Mouse (Mus musculus) hindlimb bud, embryonic 11.5 days (tissue): ENCODE measurements at regions not wholly inside any gene's neighbourhood (a gene's known extent, or its start where the extent isn't known, plus 50 kb on each side); places are given as distances from the start of the nearest gene placed in this dataset.

Experiments used
- DNase-seq: peaks from one replicate; pipeline ENCODE4 v3.0.0-alpha.2; 2012; ENCODE audit warnings: low read depth, low spot score; ENCODE audit errors: extremely low spot score

DNA sequence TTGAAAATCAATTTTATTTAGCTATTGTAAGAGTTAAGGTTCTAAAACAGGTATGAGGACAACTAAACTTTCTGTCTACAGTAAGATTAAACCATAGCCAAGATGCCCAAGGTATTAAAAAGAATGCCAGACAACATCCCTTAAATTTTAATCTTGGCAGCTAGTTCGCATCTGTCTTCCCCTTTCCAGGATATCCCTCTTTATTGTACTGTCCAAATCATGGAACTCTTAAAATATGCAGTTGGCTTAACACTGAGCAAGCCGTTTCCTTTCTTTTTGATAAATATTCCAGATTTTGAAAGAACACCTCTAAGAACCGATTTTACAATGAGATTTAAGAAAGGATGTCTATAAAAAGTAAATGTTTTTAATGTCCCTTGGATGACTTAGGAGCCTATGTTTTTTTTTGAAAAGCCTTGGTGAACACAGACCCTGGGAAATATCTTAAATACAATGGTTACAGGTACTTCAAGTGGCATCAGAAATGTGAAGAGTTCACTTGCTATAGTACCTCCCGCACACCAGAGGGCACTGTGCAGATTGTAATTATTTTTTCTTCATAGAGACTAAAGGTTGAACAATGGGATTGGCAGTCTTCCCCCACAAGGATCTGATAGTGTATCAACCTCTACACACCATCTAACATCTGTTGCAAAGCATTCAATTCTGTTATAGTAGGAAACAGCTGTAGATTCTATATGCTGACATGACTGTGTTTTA lies 237.5 kb upstream of the Gm12728 start:
- no peak for DNase-seq

DNA sequence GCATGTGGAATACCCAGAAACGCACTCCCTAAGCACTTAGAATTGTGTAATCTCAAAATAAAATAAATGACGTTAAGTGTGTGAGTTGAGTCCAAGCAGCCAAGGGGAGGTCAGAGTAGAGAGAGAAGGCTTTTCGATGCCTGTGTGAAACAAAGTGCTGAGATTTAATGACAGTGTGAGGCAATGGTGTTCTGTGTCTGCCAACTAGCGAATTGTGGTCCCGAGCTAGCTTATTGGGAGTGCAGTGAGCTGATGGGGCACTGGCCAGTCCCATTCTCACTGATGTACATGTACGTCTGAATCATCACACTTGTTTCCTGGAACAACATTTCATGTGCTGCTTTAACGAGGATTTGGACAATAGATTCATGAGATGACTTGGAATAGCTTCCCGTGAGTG lies 234.7 kb upstream of the Gm12728 start:
- no peak for DNase-seq

DNA sequence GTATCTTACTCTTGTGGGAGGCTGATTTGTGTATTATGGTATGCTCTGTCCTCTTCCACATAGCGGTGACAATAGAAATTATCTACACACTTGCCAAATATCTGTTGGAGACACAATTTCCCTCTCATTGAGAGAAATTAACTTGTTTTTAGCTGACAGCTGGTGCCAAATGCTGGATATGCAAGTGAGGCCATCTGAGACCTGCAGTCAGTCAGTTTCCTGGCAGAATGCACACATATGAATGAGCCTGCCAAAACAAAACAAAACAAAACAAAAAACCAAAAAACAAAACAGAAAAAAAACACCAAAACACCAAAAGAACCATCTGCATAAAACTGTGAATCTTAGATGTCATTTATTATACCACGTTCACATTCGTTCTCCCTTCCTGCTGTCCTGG lies 233.7 kb upstream of the Gm12728 start:
- DNase-seq = no peak

DNA sequence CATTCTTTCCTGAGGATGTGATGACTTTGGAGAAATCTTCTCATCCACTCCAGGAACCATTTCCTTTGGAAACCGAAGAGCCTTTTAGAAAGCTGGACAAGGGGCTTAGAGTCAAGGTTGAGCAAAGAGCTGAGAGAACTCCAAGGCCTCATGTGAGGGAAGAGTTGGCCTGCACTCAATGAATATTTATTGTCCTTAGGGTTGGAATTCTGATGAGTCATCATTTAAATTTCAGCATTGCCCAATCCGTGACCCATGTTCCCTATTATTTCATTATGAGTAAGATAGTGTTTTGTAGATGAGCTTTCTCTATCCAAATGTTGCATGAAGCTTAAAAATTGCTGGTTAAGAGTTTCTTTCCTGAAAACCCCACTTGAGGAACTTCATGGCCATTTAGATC lies 232.3 kb upstream of the Gm12728 start:
- DNase-seq = no peak

DNA sequence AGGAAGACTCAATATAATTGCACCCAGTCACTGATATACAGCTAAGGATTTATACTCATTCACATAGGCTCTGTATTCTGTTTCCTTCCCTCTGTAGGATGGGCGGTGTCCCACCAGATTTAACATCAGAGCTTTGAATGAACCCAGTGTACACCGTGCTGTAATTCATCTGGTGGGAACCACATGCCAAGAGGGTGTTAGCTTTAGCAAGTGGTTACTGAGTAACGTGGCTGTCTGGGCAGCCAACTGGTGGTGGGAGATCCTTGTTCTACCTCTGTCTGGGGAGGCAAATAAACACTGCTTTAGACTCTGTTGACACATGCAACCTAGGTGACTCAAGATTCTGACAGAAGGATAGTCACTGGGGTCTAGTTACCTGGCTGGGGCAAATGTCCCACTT lies 229.6 kb upstream of the Gm12728 start:
- DNase-seq = no peak

DNA sequence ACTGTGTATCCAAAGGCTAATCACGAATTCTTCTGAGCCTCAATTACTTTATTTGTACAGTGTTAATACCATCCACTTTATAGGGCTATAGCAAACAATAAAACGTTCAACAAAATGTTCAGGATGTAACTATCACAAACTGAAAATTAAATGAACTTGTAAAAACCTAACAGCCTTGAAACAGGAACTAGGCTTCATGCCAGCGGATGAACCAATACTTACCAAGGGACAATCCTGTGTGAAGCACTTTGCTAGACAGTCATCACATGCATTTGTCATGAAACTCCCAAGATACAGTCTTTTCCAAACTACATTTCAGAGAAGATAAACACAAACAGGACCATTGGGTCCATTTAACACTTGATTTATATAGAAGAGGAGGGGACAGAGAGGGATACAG lies 228.9 kb upstream of the Gm12728 start:
- no peak for DNase-seq

DNA sequence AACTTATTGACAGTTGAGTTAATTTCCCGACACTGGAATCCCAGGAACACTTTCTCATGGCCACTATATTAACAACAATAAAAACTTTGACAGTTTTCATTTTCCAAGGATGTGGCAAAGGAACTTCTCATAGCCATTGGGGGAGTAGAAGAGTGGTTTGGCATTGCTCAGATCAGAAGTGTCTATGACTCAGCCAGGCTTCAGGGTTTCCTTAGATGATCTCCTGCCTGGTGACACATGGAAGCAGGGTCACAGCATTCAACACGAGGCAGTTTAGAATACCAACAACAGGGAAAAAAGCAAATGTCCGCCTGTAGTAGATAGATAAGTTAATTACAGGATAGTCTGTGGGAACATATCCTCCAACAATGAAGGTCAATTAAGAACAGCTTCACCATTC lies 228.1 kb upstream of the Gm12728 start:
- no peak for DNase-seq

DNA sequence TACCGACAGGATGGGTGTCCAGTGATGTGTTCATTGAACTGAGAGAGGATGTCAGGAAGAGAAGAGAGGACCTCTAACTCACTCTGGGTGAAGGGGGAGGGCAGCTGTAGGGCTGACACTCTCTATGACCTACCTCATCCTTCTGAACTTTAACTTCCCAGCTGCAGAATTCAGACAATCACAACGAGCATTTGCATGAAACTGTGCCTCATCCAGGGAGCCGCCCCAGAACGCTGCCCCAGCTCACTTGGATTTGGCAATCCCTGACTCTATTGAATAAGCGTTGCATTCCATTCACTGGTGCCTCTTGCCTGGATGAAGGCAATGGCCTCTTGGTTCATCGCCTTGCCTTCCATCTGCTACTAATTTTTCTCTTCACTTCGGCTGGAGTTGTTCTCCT lies 223.9 kb upstream of the Gm12728 start:
- no peak for DNase-seq

DNA sequence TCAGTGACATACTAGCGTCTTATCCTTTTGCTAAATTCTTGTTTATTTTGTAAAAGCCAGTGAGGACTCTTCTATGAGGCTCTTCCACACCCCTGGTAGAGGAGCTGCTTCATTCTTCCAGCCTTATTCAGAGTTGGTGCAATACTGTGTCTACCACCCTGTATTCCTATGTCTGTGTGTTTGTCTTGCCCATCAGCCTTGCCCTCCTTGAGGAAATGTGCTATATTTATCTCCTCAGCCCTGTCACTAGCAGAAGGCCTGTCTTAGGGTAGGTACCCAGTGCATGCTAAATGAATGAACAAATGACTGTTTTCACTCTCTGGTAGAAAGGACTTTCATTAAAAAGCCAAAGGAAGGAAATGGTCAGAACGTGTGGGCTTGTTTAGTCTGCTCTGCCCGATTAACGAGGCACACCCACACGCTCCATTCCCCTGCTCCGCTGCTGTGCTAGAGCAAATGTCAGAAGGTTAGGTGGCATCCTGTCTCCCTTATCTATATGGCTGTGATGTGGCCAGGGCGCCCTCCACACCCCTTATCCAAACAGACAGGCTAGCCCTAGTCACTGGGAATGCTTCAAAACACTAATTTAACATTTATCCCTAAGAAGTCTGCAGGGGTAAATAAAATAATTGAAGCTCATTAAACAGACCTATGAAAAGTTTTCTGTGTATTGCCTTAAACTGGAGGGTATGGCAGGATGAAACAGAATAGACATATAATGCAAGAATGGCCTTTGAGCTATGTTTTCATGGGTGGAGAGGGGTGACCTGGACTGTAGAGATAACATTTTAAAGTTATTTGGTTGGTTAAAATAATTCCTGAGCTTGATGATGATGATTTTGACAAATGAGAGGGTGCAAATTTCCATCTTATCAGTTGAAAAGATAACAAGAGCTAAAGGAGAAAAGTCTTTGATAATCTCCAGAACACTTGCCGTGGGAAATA lies 222.9 kb upstream of the Gm12728 start:
- DNase-seq = no peak

DNA sequence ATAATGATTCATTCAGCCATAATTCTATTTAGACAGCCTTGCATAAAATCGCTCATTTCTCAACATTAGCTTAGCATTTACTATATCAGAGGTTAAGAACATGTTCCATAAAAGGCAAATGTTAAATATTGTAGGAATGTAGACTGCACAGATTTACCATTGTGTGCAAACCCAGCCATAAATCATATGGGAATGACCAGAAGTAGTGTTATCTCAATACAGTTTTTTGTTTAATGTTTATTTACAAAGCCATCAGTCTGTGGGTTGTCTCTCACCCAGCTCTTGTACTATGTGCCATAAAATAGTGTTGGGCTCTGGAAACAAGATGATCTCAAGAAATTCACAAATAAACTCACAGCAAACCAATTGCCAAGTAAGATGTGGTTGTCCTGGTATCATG lies 220.0 kb upstream of the Gm12728 start:
- DNase-seq = no peak

DNA sequence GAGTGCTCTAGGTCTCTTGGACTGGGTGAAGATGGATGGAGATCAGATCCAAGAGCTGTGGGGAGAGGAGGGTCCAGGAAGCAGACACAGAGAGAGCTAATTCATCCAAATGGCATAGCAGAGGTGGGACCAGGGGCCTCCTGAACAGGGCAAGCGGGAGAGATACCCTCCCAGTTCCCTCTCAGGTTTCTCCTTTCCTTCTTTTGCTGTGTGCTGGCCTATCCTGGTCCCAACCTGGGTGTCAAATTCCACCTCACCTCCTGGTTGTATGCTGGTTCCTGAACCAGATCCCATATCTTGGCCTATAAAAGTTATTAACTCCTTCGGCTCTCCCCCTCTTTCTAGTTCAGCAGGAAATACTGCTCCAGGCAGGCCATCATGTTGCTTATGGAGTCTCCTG lies 214.1 kb upstream of the Gm12728 start:
- no peak for DNase-seq

DNA sequence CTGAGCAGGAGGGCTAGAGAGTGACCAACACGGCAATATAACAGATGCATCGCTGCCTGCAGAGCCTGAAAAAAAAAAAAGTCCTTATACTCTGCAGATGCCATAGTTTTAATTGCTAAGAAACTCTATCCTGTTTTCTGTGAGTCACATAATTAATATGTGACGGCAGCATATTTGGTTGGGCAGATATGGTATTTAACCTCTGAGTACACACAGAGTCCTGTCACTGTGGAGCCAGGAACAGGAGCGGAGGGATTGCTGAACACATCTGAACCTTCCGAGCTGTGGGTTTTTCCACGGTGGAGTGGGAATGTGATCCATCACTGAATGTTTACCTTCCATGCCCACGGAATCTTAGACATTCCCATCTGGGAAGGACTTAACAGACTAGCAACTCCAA lies 208.7 kb upstream of the Gm12728 start:
- DNase-seq = no peak

DNA sequence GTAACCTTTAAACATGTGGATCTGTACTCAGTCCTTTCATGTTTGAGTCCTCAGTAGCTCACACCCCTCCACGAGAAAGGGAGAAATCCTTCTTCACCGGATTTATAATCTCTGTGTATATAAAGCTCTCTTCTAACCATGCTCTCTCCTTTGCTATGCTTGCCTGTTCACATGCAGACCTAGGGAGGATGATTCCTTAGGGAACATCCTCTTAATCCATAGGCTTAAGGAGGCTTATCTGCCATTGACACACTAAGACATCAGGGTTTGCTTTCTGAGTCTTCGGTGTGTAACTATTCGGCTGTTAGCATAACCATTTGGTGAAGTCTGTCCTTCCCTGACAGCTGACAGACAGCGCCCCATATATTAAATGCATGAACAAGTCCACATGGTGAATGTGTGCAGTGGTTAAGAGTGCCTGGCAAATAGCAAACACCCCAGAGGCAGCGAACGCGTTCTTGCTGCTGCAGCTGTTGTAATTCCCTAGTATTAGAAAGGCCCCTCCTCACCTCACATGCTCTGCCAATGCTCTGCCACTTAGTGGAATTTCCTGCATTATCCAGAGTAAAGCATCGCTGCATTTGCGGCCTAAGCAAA lies 205.2 kb upstream of the Gm12728 start:
- DNase-seq = no peak

DNA sequence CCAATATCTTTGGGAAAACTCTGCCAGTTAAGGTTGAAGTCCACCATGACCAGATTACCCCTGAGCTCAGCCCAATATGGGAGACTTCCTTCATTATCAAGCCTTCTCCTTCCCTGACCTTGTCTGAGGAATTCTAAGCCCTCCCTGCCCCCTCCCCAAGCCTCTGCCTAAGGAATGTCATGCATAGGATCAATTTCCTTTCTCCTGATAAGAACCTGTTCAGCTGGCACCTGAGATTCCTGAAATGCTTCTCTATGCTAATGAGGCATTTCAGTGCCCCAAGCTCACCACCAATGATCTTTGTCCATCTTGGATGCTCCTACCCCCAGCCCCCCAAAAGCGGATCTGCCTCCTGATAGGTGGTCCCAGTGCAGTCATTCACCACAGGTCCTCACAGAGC lies 186.0 kb upstream of the Gm12728 start:
- DNase-seq = no peak

DNA sequence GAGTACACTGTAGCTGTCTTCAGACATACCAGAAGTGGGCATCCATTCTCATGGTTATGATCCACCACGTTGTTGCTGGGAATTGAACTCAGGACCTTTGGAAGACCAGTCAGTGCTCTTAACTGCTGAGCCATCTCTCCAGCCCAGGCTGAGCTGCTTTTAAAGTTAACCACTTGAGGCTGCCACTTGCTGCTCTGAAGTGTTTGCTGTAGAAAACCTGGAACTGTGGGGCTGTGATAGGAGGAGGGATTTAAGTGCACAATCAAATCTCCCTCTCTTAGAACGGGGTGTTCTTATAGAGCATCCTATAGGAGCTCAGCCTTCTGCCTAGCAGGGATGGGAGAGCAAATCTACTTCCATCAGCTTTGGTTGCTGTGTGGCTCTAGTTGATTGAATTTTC lies 185.1 kb upstream of the Gm12728 start:
- DNase-seq = no peak

DNA sequence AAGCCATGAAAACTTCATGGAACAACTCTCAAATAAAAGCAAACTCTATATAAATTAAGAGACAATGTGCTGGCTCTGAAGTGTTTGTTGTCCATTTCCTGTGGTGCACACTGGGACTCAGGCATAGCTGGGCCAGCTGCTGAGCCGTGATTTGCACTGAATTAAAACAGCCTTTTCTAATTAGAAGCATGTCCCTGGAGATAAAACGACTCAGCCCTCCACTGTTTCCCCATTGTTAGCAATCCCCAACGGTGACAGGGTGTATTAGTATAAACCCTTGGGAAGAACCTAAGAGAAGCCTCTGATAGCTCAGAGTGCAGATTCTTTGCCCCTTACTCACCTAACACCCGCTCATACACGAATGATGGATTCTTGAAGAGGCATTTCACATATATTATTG lies 182.9 kb upstream of the Gm12728 start:
- DNase-seq = no peak

DNA sequence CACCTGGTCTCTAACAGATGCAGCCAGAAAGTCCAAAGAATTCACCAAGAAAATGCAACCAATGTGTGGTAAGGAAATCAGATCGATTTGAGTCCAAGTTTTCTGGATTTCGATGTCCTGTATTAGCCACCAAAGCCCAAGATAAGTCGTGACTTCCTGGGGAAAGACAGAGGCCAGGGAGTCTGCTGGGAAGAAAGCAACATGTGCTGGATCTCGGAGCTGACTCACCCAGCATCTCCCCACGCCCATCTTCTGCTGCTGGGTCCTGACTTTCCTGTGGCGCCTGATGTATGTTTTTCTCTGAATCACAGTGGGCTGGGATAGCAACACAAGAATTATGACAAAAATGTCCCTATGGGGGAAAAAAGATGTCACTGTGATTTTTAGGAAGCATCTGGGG lies 178.8 kb upstream of the Gm12728 start:
- DNase-seq = no peak

DNA sequence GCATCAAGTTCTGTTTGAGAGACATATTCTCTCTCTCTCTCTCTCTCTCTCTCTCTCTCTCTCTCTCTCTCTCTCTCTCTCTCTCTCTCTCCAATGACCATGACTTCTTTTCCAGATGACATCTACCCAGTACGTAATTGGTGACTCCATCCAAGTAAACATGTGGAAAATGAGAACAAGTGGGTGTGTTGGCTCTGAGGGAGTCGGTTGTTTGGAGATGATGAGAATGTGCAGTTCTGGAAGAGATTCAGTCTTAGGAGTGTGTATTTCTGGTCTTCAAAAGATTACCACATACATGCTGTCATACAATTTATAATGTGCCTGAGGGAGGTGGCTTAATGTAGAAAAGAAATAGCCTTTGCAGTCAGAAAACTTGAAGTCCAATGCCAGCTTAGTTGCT lies 175.3 kb upstream of the Gm12728 start:
- DNase-seq = no peak

DNA sequence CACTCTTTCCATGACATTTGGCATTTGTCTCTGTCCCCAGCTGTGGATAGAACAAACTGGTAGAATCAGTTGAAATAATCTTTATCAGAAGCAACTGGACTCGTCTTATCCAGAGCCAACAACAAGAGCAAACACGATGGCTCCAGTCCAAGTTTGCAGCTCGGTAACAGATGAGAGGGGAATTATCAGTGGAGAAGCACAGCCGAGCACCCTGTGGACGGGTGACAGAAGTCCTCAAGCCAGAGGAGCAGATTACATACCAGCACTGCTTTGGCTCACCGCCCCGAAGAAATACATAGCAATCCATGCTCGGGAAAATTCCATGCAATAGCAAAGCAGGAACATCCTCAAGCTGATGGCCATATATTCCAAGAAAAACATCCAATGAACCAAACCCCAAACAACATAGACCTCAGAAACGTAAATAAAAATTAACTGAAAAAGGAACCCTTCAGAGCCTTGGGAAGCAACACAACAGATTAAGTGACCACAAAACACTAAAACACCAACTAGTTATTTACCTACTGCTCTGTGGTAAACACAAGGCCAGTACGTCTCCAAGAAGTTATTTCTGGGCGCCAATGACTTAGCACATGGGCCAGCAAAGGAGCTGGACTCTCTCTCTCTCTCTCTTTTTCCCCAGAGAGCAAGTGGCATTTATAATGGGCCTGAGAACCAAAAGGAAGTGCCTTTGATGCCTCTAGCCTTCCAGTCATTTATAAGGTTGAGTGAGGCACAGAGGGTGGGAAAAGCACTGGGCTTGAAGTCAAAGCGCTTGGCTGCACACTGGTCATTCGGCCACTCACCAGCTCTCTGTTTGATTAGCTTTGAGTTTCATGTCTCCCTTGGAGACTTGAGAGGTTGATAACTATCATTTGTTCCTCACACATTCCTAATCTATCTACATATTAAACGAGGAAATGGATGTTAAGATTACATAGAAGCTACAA lies 163.0 kb upstream of the Gm12728 start:
- no peak for DNase-seq

DNA sequence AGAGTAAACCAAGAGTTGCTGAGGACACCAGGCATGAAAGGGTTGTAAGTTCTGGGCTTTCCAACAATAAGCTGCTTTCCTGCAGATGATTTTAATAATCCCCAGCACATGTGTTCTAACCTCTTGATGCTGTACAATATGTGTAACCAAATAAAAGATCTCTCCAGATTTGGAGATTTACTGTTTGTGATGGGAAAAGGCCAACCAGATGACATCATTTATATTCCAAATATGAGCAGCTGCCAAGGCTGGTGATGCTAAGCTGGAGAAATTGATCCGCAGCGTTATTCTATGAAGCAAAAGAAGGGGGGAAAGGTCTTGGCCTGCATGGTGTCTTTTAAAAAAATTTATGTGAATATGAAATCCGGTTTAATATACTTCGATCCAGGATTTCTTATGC lies 160.1 kb upstream of the Gm12728 start:
- DNase-seq = no peak
